Mouse (Mus musculus): ENCODE results near the gene Tcl1b5. TPM values are rescaled to one million over a fixed set of nuclear protein-coding genes. Genes with fewer than 3 reads are reported as not detected.

The Tcl1b5 gene
- polyA plus RNA-seq, 1 experiment from 2014 or later: not detected

DNA sequence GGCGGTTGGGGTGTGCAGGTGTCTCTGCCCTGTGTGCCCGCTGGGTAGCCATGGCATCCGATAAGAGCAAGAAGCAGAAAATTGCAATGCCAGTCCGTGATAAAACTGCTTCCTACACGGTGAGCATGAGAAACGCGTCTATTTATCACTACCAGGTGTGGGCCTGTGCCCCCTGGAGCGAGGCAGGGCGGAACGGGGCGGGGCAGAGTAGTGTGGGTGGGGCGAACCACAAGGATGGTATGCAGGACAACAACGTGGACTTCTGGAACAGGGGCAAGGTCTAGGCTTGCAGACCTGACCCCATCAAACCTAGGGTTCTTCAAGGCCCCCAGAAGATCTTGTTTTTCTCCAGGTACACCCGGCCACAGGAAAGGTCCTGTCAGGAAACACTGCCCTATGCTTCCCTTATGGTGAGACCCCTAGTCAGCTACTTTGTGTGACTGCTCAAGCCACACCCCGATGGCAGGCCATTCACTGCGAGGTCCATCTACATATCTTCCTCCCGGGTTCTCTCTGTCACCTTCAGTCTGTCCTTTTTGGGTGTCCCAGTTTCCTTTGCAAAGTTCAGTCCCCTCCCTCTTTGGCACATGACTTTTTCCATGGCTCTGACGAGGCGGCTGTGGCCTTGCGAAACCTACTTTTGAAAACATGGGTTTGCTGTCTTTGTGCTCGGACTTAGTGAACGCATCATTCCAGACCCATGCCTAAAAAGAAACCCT lies 46.6 kb downstream of the Tcl1b5 start, which contains the start of gene Tcl1:
Gene Tcl1, minus strand, starts transcription at position 193 of the 719 bp plus-strand sequence.
- ATAC-seq (ENCODE audit: insufficient read depth, low FRiP score, low read depth): no peak

DNA sequence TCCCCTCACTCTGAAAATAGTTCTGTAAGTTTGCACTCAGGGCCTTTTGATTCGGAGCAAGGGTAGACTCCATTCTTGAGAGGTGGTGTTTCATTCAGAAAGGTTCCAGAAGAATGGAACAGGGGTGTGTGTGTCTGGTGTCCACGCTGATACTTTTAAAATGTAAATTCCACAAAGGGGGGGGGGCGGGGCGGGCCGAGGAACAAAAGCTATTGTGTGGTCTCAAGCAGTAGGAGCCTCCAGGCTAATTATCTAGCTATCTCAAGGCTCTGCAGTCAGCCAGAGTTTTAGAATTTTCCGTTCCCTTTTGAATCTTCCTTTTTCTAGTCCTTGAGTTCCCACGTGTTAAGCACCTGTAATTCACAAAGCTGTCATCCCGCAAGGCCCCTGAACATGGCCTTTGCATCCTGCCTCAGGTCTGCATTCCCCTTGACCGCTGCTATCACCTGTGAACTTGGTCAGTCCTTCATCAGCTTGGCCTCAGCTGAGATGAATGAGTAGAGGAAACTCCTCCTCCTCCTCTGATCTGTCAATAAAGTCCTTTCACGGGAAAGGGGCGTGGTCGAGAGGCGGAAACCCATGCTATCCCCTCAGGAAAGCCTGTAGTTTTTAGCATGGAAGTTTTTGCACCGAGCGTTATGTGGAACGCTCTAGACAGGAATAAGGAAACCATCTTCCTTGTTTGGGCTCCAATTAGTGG lies 48.6 kb downstream of the Tcl1b5 start:
- H3K9me3 ChIP-seq: no peaks in the 10 kb centered on the region
- H3K4me2 ChIP-seq: no peak overlapping the region
- no peak for ATAC-seq (ENCODE audit: insufficient read depth, low FRiP score, low read depth)
- no peak overlapping the region for H3K9ac ChIP-seq
- no peaks in the 10 kb centered on the region for H3K27me3 ChIP-seq (replicated peaks)
- no peaks in the 10 kb centered on the region for H3K4me1 ChIP-seq
- 54% methylated on average over 16 of the region's 16 CpGs for WGBS
- no peak overlapping the region for H3K27ac ChIP-seq
- no peak overlapping the region for H3K4me3 ChIP-seq (replicated peaks)
- no peaks in the 10 kb centered on the region for H3K36me3 ChIP-seq

More for the DNA sequence above, 46.6 kb downstream of the Tcl1b5 start, which contains the start of gene Tcl1:
- no peaks in the 10 kb centered on the region for H3K9me3 ChIP-seq
- H3K4me2 ChIP-seq: no peak within 1 kb of the TSS
- H3K36me3 ChIP-seq: no peaks in the 10 kb centered on the region
- no peaks in the 10 kb centered on the region for H3K27me3 ChIP-seq (replicated peaks)
- no peak within 1 kb of the TSS for H3K27ac ChIP-seq
- H3K9ac ChIP-seq: no peak within 1 kb of the TSS
- no peak within 1 kb of the TSS for H3K4me3 ChIP-seq (replicated peaks)
- no peaks in the 10 kb centered on the region for H3K4me1 ChIP-seq
- WGBS: 87% methylated on average over 22 of the region's 22 CpGs

Other genes with a start within 250 kb of the Tcl1b5 start
- 0.70 and 0.99 TPM in 2 replicates for gene Syne3, start 166.5 kb upstream of the Tcl1b5 start, polyA plus RNA-seq (2015; fragmentation: Nextera tagmentation; extraction: Ambion mirVana)
- gene Glrx5, start 143.7 kb upstream of the Tcl1b5 start, polyA plus RNA-seq (2015; fragmentation: Nextera tagmentation; extraction: Ambion mirVana): 159 and 193 TPM in 2 replicates
- not detected in 2 replicates for gene Tcl1b2, start 30.3 kb upstream of the Tcl1b5 start, polyA plus RNA-seq (2015; fragmentation: Nextera tagmentation; extraction: Ambion mirVana)
- not detected in 2 replicates for gene Tcl1b1, start 16.7 kb upstream of the Tcl1b5 start, polyA plus RNA-seq (2015; fragmentation: Nextera tagmentation; extraction: Ambion mirVana)
- not detected in 2 replicates for gene Tcl1b3, start 14.7 kb downstream of the Tcl1b5 start, polyA plus RNA-seq (2015; fragmentation: Nextera tagmentation; extraction: Ambion mirVana)
- not detected in 2 replicates for gene Tcl1b4, start 25.6 kb downstream of the Tcl1b5 start, polyA plus RNA-seq (2015; fragmentation: Nextera tagmentation; extraction: Ambion mirVana)
- gene Tcl1, start 46.4 kb downstream of the Tcl1b5 start, polyA plus RNA-seq (2015; fragmentation: Nextera tagmentation; extraction: Ambion mirVana): not detected in 2 replicates
- gene Tunar, start 157.5 kb downstream of the Tcl1b5 start, polyA plus RNA-seq (2015; fragmentation: Nextera tagmentation; extraction: Ambion mirVana): 0.13 TPM in 2 replicates

Measured in stomach, embryonic 15.5 days (tissue).